Mouse (Mus musculus) ES-CJ7 (cell line): Measurements from ENCODE around the gene Mamstr.

ENCODE experiments used
- DNase-seq: peaks from one replicate; pipeline ENCODE4 v3.0.0; 2011; ENCODE audit warnings: low read depth, low spot score

The Mamstr gene

DNA sequence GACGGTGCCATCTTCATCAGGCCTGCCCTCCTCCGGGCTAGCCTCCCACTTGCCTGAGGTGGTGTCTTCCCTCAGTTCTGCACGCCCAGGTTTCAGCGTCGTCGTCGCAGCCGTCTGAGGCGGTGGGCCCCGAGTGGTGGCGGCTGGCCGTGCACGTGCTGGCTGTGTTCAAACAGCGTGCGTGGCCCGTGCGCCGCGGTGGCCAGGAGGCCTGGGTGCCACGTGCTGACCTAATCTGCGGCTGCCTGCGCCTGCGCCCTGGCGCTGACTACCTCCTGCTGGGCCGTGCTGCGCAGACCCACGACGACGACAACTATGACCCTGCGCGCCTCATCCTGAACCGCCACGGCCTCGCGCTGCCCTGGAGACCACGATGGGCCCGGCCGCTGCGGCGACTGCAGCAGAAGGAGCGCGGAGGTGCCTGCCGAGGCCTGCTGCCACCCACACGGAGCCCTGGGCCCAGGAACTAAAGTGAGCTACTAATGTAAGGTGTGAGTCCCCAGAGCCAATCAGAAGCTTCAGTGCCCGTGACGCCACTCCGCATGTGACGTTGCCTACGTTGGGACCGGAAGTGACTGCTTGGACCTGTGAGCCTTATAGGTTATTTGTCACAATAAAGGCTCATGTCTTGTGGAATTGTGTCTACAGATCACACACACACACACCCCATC, 54.3 kb downstream of the Mamstr start, which contains the start of gene Sec1:
Gene Sec1, minus strand, starts transcription at position 482 of the 671 bp plus-strand sequence.
- DNase-seq = peak; percentile 73

DNA sequence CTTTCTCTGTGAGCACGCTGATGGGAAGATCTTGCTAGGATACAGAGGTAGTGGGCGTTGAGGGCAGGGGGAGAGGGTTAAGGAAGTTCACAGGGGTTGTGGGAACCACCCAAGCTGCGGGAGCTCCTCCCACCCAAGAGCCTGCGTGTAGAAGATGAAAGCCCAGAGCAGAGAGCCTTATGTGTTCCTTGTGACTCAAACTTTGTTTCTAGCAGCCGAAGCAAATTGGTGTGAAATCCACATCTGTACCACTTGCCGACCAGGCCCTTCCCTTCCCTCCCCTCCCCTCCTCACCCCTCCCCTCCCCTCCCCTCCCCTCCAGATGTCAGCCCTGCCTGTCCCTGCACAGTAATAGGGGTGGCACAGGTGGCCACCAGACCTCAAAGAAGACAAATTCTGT, 55.3 kb downstream of the Mamstr start:
- DNase-seq = no peak
